Mouse (Mus musculus) right cerebral cortex, postnatal 36 days (tissue): ENCODE measurements around the gene Nxf1.
"Not testable (repeated sequence)": the region's sequence is repeated elsewhere in the genome, so short reads cannot be mapped to it uniquely, and the experiment has no call there.

Experiments
- DNase-seq, 2 experiments: peaks; one replicate each; pipeline ENCODE4 v3.0.0; 2022; ENCODE audit warnings: low spot score in 2 of 2, mixed read lengths in 1 of 2

Gene Nxf1

GRCm38 (mm10) chr19:8724392-8724791, 32.5 kb upstream of the Nxf1 start:
- no peak for DNase-seq

GRCm38 (mm10) chr19:8725081-8725613, 31.7 kb upstream of the Nxf1 start:
- DNase-seq, result no peak

DNA sequence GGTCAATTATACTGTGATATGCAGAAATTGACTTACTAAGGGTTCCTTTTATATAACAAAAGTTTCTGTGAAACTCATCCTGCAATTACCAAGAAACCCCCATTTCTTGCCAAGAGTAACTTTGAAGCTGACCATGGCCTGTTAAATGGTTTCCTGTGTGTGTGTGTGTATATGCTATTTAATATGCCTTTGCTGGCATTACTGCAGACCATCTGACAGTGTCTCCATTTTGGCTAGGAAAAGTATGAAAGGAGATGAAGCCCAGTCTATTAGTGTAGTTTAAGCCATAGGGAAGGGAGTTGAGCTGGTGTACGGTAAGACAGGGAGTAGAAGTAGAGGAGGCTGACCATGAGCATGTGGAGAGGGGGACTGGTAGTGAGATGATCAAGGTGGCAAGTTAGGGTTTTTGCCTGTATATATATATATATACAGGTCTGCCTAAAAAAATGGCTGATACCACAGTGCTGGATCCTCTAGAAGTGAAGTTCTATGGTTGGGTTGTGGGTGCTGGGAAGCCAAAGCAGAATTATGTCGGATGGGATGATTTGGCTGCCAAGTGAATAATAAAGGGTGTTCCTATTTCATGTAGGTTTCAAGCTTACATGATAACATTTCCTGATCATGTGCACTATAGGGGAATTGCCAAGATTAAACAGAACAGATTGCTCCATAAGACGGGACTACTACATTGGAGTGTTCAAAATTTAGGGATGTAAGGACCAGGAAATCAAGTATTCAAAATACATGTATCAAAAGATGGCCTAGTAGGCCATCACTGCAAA, 30.1 kb upstream of the Nxf1 start:
- DNase-seq, result no peak

- DNase-seq, result no peak
These were observed 29.3 kb upstream of the Nxf1 start for GRCm38 (mm10) chr19:8727495-8728114.

DNA sequence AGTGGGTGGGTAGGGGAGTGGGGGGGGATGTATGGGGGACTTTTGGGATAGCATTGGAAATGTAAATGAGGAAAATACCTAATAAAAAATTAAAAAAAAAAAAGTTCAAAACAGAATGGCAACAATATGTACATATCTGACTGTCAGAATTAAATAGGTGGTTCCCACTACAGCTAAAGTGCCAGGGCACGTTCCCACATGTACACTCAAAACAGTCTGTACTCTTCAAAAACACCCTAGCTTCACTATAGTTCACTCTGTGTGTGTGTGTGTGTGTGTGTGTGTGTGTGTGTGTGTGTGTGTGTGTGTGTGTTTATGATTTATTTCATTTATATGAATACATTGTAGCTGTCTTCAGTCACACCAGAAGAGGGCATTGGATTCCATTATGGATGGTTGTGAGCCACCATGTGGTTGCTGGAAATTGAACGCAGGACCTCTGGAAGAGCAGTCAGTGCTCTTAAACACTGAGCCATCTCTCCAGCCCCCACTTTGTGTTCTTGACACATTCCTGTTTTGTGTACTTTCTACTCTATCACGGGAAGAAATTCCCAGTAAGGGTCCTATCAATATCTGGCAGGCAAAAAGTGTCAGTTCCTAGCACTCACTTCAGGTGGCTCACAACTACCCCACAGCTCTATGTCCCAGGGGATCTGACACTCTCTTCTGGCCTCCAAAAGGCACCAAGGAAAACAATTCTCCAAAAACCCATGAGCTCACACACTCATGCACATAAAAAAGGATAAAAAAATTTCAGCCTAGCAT, 28.4 kb upstream of the Nxf1 start:
- DNase-seq, result not testable (repeated sequence)

DNA sequence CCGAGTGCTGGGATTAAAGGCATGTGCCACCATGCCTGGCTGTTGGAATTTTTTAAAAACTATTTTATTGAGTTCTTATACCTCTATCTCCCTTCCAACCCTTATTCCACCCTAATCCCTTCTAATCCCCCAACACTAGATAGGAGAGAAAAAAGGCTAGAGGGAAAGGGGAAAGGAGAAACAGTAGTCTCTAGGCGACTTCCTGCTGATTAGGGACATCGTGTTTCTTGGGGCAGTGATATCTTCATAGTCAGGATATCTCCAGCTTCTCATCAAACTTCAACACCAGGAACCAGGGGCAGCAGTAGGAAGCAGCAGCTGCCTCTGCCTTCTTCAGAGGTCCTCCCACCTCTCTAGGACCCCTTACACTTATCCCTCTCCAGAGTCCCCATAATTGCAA, 22.5 kb upstream of the Nxf1 start:
- no peak for DNase-seq

DNA sequence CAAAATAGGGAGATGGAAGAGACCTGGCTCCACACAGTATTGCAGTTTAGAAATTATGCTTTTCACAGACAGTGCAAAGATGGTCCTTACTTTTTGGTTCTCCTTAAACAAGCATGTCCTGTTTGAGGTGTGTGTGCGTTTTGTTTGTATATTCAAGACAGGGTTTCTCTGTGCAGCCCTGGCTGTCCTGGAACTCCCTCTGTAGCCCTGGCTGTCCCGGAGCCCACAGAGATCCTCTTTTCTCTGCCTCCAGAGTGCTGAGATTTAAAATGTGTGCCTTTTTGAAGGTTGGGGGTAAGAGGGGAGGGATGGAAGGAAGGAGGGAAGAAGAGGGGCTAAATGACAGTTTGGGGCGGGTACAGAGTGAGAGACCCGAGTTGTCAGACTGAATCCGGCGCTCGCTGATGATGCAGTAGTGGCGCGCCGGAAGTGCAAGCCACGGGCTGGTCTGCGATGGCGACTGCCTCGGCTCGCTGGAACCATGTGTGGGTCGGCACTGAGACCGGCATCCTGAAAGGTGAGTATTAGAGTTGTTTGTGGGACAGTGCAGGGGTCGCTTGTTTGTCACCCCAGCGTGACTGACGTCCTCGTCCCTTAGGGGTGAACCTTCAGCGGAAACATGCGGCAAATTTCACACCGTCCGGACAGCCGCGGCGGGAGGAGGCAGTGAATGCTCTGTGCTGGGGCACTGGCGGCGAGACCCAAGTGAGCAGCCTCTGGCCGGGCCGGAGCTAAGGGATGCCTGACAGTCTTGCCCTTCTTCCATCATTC, 21.3 kb upstream of the Nxf1 start, which contains the start of gene Wdr74:
Wdr74 (plus strand) TSS at position 439 of the 771 bp plus-strand sequence.
- DNase-seq, result peak; percentile 92

DNA sequence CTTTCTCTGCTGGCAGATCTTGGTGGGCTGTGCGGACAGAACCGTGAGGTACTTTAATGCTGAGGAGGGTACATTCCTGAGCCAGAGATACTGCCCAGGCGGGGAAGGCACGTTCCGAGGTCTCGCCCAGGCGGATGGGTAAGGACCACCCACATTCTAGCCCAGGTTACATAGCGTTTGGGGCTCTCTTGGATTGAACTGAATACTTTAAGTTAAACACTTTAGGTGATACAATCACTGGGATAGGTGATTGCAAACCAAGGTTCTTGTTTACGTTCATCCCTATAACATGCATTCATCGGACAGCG, 20.8 kb upstream of the Nxf1 start:
- DNase-seq, result no peak

DNA sequence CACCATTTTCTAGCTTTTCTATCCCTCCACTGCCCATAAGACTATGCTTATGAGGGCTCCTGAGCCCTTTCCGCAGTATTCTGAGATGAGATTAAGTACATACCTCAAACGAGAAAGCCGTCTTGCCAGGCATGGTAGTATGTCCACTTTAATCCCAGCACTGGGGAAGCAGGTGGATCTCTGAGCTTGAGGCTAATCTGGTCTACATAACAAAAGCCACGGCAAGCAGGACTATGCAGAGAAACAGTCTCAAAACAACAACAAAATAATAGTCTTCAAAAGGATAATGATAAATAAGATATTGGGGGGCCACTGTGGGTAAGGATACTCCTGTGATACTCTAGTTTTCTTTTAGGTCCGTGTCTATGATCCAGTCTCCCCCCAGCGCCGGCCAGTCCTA, 18.0 kb upstream of the Nxf1 start:
- no peak for DNase-seq

DNA sequence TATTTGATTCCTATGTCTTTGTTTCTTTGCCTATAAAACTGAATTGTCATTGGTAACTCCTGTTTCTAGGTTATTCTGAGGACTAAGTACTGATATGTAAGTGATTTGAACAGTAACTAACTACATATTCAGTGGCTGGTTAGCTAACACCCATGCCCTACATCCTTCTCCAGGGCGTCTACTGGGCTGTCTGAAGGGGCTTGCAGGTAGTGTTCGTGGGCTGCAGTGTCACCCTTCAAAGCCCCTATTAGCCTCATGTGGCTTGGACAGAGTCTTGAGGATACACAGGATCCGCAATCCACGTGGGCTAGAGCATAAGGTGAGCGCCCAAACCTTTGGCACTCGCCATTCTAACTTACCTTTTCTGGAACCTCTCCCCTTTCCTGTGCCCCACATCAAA, 17.2 kb upstream of the Nxf1 start:
- DNase-seq, result no peak

GRCm38 (mm10) chr19:8740603-8741002, 16.3 kb upstream of the Nxf1 start, which contains the start of gene 1700092M07Rik:
TSS of gene 1700092M07Rik (plus strand) at chr19:8740718.
- no peak for DNase-seq

GRCm38 (mm10) chr19:8741243-8741869, 15.5 kb upstream of the Nxf1 start, which contains the start of gene Stx5a:
TSS of gene Stx5a (plus strand) at chr19:8741413.
- DNase-seq, result peak; percentile 94 to 97

GRCm38 (mm10) chr19:8742176-8742575, 14.7 kb upstream of the Nxf1 start:
- no peak for DNase-seq

DNA sequence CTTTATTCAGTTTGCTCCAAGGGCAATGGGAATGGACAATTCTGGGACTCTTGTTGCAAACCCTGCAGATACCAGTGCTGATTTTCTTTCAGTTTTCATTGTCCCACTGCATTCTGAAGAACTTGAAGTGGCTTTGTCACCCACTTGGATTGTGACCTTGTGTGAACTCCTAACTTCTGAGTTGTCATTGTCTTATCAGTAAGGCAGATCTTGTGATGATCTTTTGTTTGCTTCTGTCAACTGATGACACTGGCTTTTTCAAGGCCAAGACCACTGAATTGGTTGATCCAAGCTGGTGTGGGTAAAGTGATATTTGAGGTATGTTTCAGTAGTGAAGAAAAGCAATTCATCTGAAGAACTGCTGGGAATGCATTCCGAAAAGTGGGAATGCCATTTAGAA, 11.5 kb upstream of the Nxf1 start:
- no peak for DNase-seq

GRCm38 (mm10) chr19:8747368-8747767, 9.5 kb upstream of the Nxf1 start:
- DNase-seq, result no peak

DNA sequence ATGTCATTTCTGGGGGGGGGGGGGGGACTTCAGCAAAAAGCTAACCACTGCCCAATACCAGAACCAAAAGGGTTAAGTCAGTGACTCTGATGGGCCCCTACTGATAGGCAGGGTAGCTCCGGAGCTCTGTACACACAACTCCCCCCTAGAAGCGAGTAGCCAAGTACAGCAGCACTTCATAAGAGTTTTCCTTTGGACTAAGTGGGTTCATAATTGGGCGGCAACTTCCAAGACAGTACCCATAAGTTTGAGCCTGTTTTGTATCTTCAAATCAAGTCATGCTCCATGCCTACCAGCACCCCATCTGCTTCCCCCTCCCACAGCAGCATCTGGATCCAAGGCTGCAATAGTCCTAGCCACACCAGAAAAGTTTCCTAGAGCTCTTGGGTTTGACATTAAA, 1.2 kb upstream of the Nxf1 start:
- no peak for DNase-seq

DNA sequence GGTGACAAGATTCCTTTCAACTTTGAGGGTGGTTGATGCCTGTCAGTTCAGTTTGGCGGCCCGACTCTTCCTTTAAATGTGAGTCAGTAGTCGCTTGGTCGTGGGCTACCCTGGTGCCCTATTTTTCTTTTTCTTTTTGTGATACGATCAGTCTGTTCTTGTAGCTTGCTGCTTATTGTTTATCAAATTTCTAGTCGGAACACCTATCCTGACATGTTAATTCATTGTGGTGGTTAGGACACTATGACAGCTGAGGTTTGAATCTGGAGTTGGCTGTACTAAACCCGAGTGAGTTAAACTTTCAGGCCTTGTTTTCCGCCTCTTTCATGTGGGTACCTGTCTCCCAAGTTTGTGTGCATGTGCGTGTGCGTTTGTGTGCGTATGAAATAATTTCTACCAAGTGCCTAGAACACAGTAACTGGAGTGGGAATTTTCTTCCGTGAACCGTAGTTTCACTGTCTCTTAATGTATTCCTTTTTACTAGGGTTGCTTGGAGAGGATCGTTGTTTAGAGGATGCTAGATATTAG, 662 bp downstream of the Nxf1 start:
- DNase-seq, result no peak

- DNase-seq, result no peak
These were observed 2.0 kb downstream of the Nxf1 start for GRCm38 (mm10) chr19:8758899-8759298.

GRCm38 (mm10) chr19:8760757-8761156, 3.9 kb downstream of the Nxf1 start:
- DNase-seq, result no peak

- DNase-seq, result no peak
These were observed 6.4 kb downstream of the Nxf1 start for GRCm38 (mm10) chr19:8763276-8763675.

DNA sequence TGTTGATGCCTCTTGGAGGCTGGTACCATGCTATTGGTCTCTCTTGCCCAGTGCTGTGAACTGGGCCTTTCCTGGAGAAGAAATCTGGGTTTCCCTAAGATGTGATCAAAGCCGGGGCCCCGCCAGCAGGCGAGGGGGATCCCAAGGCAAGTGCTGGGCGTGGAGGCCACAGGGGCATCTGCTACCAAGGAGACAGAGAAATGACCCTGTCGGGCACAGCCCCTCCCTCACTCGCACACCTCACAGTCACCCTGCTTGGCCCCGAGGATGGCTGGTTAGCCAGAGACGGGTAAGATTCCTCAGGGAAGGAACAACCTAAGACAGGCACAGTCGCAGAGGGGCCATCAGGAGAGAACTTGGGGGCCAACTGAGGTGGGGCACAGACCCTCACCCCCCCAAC, 8.7 kb downstream of the Nxf1 start:
- DNase-seq, result no peak
